Mouse (Mus musculus) C2C12 (cell line): ENCODE measurements around the gene Dnaic1. TPM values are rescaled to one million over a fixed set of nuclear protein-coding genes. Genes with fewer than 3 reads are reported as not detected.

Experiments used
- H3K27me3 ChIP-seq: one replicate; pipeline ENCODE4 v1.6.1; 2011; ENCODE audit not compliant: control insufficient read depth, insufficient read depth, insufficient read length
- H3K36me3 ChIP-seq: one replicate; pipeline ENCODE4 v1.6.1; 2011; ENCODE audit not compliant: control insufficient read depth, insufficient read depth
- H3K4me3 ChIP-seq: one replicate; pipeline ENCODE4 v1.5.1; 2011; ENCODE audit warnings: mild to moderate bottlenecking, control low read depth; ENCODE audit not compliant: poor library complexity, insufficient read depth, severe bottlenecking
- H3K79me2 ChIP-seq: one replicate; pipeline ENCODE4 v1.6.1; 2011; ENCODE audit not compliant: control insufficient read depth, insufficient read depth
- H3K79me3 ChIP-seq: one replicate; pipeline ENCODE4 v1.6.1; 2011; ENCODE audit warnings: low read depth, control low read depth
- H3ac ChIP-seq: one replicate; pipeline ENCODE3; 2011; ENCODE audit warnings: low read depth; ENCODE audit not compliant: control insufficient read depth, insufficient read length
- CEBPB ChIP-seq: IDR thresholded peaks from one replicate; pipeline ENCODE4 v1.6.1; 2011; ENCODE audit warnings: low read depth, mild to moderate bottlenecking, control low read depth, moderate library complexity
- CTCF ChIP-seq: IDR thresholded peaks from one replicate; pipeline ENCODE4 v1.5.1; 2011; ENCODE audit not compliant: control insufficient read depth, insufficient read depth, insufficient read length
- FOSL1 ChIP-seq: IDR thresholded peaks from one replicate; pipeline ENCODE4 v1.8.0; 2011; ENCODE audit warnings: mild to moderate bottlenecking, low read length; ENCODE audit not compliant: poor library complexity, insufficient read depth, severe bottlenecking
- MAX ChIP-seq: IDR thresholded peaks from one replicate; pipeline ENCODE4 v1.6.1; 2011; ENCODE audit warnings: mild to moderate bottlenecking, control low read depth
- MYOD1 ChIP-seq: IDR thresholded peaks from one replicate; pipeline ENCODE4 v1.6.1; 2011; ENCODE audit warnings: low read depth; ENCODE audit not compliant: control insufficient read depth, insufficient read length
- MYOG ChIP-seq: IDR thresholded peaks from one replicate; pipeline ENCODE4 v1.6.1; 2011; ENCODE audit not compliant: control insufficient read depth, insufficient read length; ENCODE audit errors: extremely low read depth
- USF1 ChIP-seq: IDR thresholded peaks from one replicate; pipeline ENCODE4 v1.6.1; 2011; ENCODE audit warnings: low read depth, mild to moderate bottlenecking, control low read depth, moderate library complexity
- polyA plus RNA-seq: library from polyadenylated mRNA; unstranded; fragments of >200 nt; fragmentation: generic; extraction: Trizol; gene quantifications from one replicate; pipeline ENCODE4 v1.2.1, GENCODE M21; 2012; ENCODE audit warnings: missing spikeins

The Dnaic1 gene
- polyA plus RNA-seq, 1 experiment: not detected

DNA sequence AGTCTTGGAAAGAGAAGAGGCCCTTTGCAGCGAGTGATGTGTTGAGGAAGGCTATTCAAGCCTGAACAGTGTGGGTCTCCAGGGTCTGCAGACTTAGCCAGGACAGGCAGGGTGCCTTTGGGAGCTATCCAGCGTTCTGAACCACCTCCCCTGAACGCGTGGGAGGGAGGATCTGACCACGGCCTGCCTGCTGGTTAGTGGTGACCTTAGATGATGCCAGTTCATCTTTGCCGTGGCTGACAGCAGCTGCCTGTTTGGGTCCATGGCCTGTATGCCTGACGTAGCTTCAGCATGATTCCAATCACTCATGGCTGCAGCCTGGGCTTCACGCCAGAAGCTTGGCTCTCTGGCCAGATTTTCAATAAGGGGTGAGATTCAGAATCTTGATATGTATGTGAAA, 23.6 kb upstream of the Dnaic1 start:
- Histone ChIP-seq H3K27me3 (no peaks in the 10 kb centered on the region), H3K36me3 (no peaks in the 10 kb centered on the region)
- TF ChIP-seq CTCF: no peak
- no peak for TF ChIP-seq USF1
- TF ChIP-seq FOSL1: no peak
- TF ChIP-seq MYOD1: no peak
- TF ChIP-seq CEBPB: no peak
- TF ChIP-seq MAX: no peak
- TF ChIP-seq MYOG: no peak

DNA sequence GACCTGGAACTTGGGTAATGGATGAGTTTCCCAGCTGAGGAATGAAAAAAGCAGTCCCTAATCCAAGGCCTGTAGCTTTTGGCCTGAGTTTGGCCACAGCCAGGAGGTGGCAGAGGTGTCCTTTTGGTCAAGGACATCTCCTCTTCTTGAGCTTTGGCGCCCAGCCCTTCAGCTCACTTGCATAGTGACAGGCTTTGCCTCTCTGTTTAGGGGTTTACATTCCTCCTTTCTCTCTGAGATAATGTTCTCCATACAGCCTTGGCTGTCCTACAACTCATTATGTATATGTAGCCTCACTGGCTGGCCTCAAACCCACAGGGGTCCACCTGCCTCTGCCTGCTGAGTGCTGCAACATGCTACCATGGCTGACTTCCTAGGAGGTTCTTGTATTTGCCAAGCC, 22.5 kb upstream of the Dnaic1 start:
- Histone ChIP-seq H3K79me3 (no peaks in the 10 kb centered on the region), H3K27me3 (no peaks in the 10 kb centered on the region)
- no peak for TF ChIP-seq CEBPB
- TF ChIP-seq USF1: no peak
- no peak for TF ChIP-seq CTCF
- TF ChIP-seq MAX: no peak
- TF ChIP-seq FOSL1: no peak
- no peak for TF ChIP-seq MYOG
- TF ChIP-seq MYOD1: no peak

More for the DNA sequence above, 23.6 kb upstream of the Dnaic1 start:
- no peaks in the 10 kb centered on the region for H3K79me3 ChIP-seq
- H3K4me3 ChIP-seq: no peak overlapping the region
- no peaks in the 10 kb centered on the region for H3K79me2 ChIP-seq
- H3ac ChIP-seq: no peak overlapping the region

DNA sequence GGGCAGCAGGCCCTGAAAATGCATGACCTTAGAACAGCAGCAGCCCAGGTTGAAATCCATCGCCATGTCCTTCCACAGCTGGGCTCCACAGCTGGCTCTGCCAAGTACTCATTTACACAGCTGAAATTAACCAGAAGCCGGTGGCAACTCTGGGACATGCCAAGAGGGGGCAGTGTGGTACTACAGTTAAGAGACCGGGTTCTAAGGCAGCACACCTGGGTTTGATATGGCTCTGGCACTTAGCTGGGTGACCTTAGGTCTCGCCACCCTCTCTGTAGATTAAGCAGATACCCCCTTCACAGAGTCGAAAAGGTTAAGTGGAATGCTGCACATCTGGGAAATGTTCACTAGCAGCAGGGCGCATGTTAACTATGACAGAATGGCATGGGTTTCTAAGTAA, 17.0 kb upstream of the Dnaic1 start:
- Histone ChIP-seq H3K79me2 (no peaks in the 10 kb centered on the region), H3K79me3 (no peaks in the 10 kb centered on the region), H3K4me3 (no peak overlapping the region), H3K36me3 (no peaks in the 10 kb centered on the region), H3K27me3 (no peaks in the 10 kb centered on the region), H3ac (no peak overlapping the region)
- TF ChIP-seq MYOD1 (no peak), CTCF (peak; percentile 50)

More for the DNA sequence above, 22.5 kb upstream of the Dnaic1 start:
- Histone ChIP-seq H3K36me3 (no peaks in the 10 kb centered on the region), H3K79me2 (no peaks in the 10 kb centered on the region), H3ac (no peak overlapping the region), H3K4me3 (no peak overlapping the region)

DNA sequence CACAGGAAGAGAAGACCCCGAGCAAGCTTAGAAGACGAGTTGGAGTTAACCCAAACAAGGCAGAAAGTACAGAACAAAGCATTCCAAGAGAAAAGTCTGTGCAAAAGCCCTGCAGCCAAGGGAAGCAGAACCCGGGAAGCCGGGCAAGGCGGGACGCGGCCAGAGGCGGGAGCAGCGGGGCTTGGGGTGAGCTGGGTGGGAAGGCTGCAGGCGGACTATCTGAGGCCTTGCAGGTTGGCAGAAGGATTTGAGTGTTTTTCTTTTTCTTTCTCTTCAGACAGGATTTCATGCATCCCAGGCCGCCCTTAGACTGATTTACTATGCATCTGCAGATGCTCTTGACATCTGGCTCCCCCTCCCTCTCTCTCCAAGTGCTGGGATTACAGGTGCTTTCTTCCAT, 16.5 kb upstream of the Dnaic1 start:
- Histone ChIP-seq H3K79me3 (no peaks in the 10 kb centered on the region), H3ac (no peak overlapping the region), H3K79me2 (no peaks in the 10 kb centered on the region), H3K27me3 (no peaks in the 10 kb centered on the region), H3K4me3 (no peak overlapping the region), H3K36me3 (no peaks in the 10 kb centered on the region)
- TF ChIP-seq CTCF (no peak), MAX (no peak), MYOD1 (no peak)

DNA sequence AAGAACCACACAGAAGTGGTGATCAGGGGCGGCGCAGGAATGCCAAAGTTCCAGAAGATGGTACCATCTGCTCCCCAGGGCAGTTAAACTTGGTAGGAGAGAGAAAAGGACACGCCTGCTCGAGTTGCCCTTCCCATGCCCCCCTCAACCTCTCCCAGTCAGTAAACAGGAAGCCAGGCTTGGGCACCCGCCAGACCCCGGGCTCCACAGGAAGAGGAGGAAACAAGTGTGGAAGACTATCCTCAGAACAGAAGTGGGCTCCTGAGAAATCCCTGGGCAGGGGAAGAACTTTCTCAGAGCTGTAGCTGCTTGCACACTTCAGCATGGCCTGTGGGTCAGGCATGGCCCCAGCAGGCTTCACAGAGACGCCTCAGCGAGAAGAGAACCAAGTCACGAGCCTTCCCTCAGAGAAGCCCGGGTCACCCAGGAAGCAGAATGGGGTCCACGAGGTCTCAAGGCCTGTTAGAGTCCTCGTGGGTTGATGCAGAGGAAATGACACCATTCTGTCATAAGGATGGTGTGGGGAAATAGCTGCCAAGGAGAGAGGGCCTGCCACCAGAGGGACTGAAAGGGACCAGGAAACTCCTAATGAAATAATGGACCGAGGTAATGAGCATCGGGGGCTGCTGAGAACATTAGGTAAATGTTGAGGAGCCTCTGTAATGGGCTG, 14.4 kb upstream of the Dnaic1 start:
- Histone ChIP-seq H3K79me3 (no peaks in the 10 kb centered on the region), H3K27me3 (no peaks in the 10 kb centered on the region)
- no peak for TF ChIP-seq MYOG
- TF ChIP-seq FOSL1: no peak

DNA sequence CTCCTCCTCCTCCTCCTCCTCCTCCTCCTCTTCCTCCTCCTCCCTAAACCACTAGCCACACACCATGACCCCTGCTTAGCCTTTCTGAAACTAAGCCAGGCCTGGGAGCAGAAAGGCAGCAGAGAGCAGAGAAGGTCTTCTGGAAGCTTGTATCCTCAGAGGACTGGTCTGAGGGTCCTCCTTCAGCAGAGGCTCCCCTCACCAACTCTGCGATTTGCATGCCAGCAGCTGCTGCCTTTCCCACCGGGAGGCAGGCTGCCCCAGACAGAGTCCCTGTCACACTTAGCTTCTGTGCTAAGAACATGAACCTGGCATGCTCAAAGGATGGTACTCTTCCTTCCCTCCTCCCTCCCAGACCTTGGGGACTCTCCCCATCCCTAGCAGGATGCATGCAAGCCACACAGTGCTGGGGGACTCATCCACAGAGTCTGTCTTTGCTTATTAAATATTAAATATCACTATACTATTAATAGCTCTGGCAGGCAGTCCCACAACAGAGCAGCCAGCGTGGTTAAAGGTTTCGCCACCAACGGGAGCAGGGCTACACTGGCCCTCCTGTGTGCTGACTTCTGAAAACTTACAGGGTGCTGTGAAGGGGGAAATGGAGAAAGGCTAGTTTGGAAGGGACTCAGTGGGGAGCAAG, 13.1 kb upstream of the Dnaic1 start:
- Histone ChIP-seq H3K36me3 (no peaks in the 10 kb centered on the region), H3ac (no peak overlapping the region), H3K4me3 (no peak overlapping the region), H3K27me3 (no peaks in the 10 kb centered on the region), H3K79me3 (no peaks in the 10 kb centered on the region), H3K79me2 (no peaks in the 10 kb centered on the region)
- TF ChIP-seq CEBPB (no peak), MYOD1 (no peak), FOSL1 (no peak), MAX (no peak), CTCF (no peak), USF1 (no peak), MYOG (no peak)

More for the DNA sequence above, 14.4 kb upstream of the Dnaic1 start:
- no peaks in the 10 kb centered on the region for H3K36me3 ChIP-seq
- no peak overlapping the region for H3K4me3 ChIP-seq
- H3ac ChIP-seq: no peak overlapping the region
- H3K79me2 ChIP-seq: no peaks in the 10 kb centered on the region
